In genomic region chr7:78623686-78624085, GRCm38 (mm10) we compare ENCODE assay signal across 16 mouse cellular contexts.
DNase-seq lines count a peak whose midpoint lies in the region.
"Had no signal": no experiment of that assay in that cellular context is flagged by ENCODE, and none has a peak within 500 bp of the region (broad histone marks: within the 10 kb centered on the region; RNA-seq: fewer than 3 reads in every experiment).

No protein-coding gene starts in this region.

- WGBS in hindbrain, embryonic 10.5 days, result 78% methylated on average over 4 of the region's 4 CpGs

- H3K4me3 ChIP-seq in hindbrain, embryonic 10.5 days, result no peak overlapping the region
- H3K4me3 ChIP-seq: hindbrain, embryonic 15.5 days; myocyte; neural tube, embryonic 15.5 days; stomach, embryonic 15.5 days had no signal

- H3K27me3 ChIP-seq in hindbrain, embryonic 10.5 days (ENCODE audit: insufficient read depth, poor library complexity, severe bottlenecking), result no peaks in the 10 kb centered on the region
- H3K27me3 ChIP-seq: hindbrain, embryonic 15.5 days; neural tube, embryonic 15.5 days; stomach, embryonic 15.5 days had no signal

- H3K9me3 ChIP-seq in hindbrain, embryonic 10.5 days, result no peaks in the 10 kb centered on the region
- H3K9me3 ChIP-seq: G1E; hindbrain, embryonic 15.5 days; neural tube, embryonic 15.5 days; stomach, embryonic 15.5 days had no signal

- H3K27ac ChIP-seq in hindbrain, embryonic 10.5 days, result no peak overlapping the region
- H3K27ac ChIP-seq: hindbrain, embryonic 15.5 days; neural tube, embryonic 15.5 days; stomach, embryonic 15.5 days had no signal

- intact Hi-C loops in heart, postnatal 14 days (cut with DNase I), result no loop called here
- intact Hi-C loops in heart, postnatal 36 days (cut with DNase I), result no loop called here
- intact Hi-C loops in gastrocnemius, postnatal 14 days (cut with DNase I; ENCODE audit: low total_unique reads), result no loop called here

- no peaks in the 10 kb centered on the region for H3K36me3 ChIP-seq in hindbrain, embryonic 10.5 days
- H3K36me3 ChIP-seq: G1E; hindbrain, embryonic 15.5 days; neural tube, embryonic 15.5 days; stomach, embryonic 15.5 days had no signal

- peak; percentile 5 to 14 for DNase-seq in heart, postnatal 14 days
- no peak for DNase-seq in heart, postnatal 36 days
- DNase-seq in lung, postnatal 14 days, result peak; percentile 5
- DNase-seq in lung, postnatal 36 days, result no peak
- peak; percentile 3 for DNase-seq in adipocyte (ENCODE audit: low spot score)
- peak; percentile 28 for DNase-seq in gastrocnemius, postnatal 14 days
- DNase-seq in hindbrain, embryonic 10.5 days (ENCODE audit: low spot score), result no peak
- DNase-seq: cerebellum, postnatal 14 days; lung, adult 18-20 months; midbrain, embryonic 14.5 days; spleen, adult 18-20 months had no signal

- H3K4me1 ChIP-seq in hindbrain, embryonic 10.5 days (replicated peaks), result peaks cover 25% of the 10 kb centered on the region
- H3K4me1 ChIP-seq: stomach, embryonic 15.5 days had no signal

Comparison
In these comparisons a context has a peak if more than half of its experiments do, and no peak if none do; other contexts are left out.
1. DNase-seq: peak in heart, postnatal 14 days (2 of 2), lung, postnatal 14 days (single experiment), adipocyte (single experiment) and gastrocnemius, postnatal 14 days (single experiment); none in heart, postnatal 36 days (0 of 2), lung, postnatal 36 days (single experiment) and hindbrain, embryonic 10.5 days (single experiment).